Mouse (Mus musculus) embryonic fibroblast, embryonic 13.5 days (primary cell): ENCODE results near the gene Clstn2.

ENCODE experiments used
- CTCF ChIP-seq: IDR thresholded peaks from 2 replicates; pipeline ENCODE4 v1.5.1; 2011; ENCODE audit warnings: mild to moderate bottlenecking, control low read depth, low read length, moderate library complexity, borderline replicate concordance; ENCODE audit not compliant: insufficient read depth
- POLR2A ChIP-seq: IDR thresholded peaks from 2 replicates; pipeline ENCODE4 v1.6.1; 2011; ENCODE audit warnings: low read depth, mild to moderate bottlenecking, control low read depth, low read length, moderate library complexity

DNA sequence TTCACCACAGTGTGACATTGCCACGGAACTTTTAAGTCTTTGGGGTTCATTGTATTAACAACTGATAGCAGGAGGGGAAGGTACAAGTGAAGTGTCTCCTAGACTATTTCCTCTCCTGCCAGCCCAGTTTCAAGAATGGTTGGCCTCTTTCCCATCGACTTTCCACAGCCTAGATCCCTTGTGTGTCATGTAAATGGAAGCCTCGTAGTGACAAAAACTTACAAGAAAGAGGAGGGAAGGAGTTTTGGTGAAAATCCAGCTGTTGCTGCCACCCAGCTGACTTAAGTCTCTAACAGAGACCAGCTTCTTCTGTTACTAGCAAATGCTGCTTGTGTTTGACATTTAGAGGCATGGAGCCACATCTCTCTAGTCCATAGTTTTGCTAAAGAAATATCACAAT lies 598.3 kb downstream of the Clstn2 start:
- TF ChIP-seq CTCF (no peak), POLR2A (no peak)
